Mouse (Mus musculus) lung, postnatal 0 days (tissue): Measurements from ENCODE around the gene Aldh8a1.

ENCODE experiments used
- CTCF ChIP-seq: IDR thresholded peaks from 2 replicates; pipeline ENCODE4 v1.5.1; 2016; ENCODE audit warnings: antibody characterized with exemption, mild to moderate bottlenecking
- EP300 ChIP-seq: IDR thresholded peaks from 2 replicates; pipeline ENCODE4 v1.6.1; 2016; ENCODE audit warnings: antibody characterized with exemption, mild to moderate bottlenecking, control low read depth

- TF ChIP-seq CTCF, result no peak
- TF ChIP-seq EP300, result no peak
Observed at GRCm38 (mm10) chr10:21419188-21419587, 42.1 kb downstream of the Aldh8a1 start.
